Mouse (Mus musculus): ENCODE results near the gene Tuba3a.

The Tuba3a gene

GRCm38 (mm10) chr6:125285890-125286289 lies at the start of gene Tuba3a:
Gene Tuba3a (minus strand): TSS chr6:125286042.
- DNase-seq (ENCODE audit: low spot score) = no peak

GRCm38 (mm10) chr6:125334356-125334755 lies 48.5 kb upstream of the Tuba3a start:
- no peak for DNase-seq (ENCODE audit: low spot score)

GRCm38 (mm10) chr6:125333112-125333899 lies 47.5 kb upstream of the Tuba3a start:
- no peak for DNase-seq (ENCODE audit: low spot score)

GRCm38 (mm10) chr6:125330626-125331326 lies 44.9 kb upstream of the Tuba3a start:
- DNase-seq (ENCODE audit: low spot score) = peak; percentile 85

- DNase-seq (ENCODE audit: low spot score) = no peak
These were observed 42.4 kb upstream of the Tuba3a start for GRCm38 (mm10) chr6:125328243-125328642.

GRCm38 (mm10) chr6:125325337-125325736 lies 39.5 kb upstream of the Tuba3a start:
- DNase-seq (ENCODE audit: low spot score) = no peak

GRCm38 (mm10) chr6:125323547-125323946 lies 37.7 kb upstream of the Tuba3a start:
- no peak for DNase-seq (ENCODE audit: low spot score)

- no peak for DNase-seq (ENCODE audit: low spot score)
These were observed 37.0 kb upstream of the Tuba3a start for GRCm38 (mm10) chr6:125322794-125323193.

GRCm38 (mm10) chr6:125321114-125321855 lies 35.4 kb upstream of the Tuba3a start:
- no peak for DNase-seq (ENCODE audit: low spot score)

- DNase-seq (ENCODE audit: low spot score) = no peak
These were observed 34.5 kb upstream of the Tuba3a start, which contains the start of gene Scnn1a for GRCm38 (mm10) chr6:125320323-125320722. Gene Scnn1a (plus strand): TSS chr6:125320659.

- no peak for DNase-seq (ENCODE audit: low spot score)
These were observed 34.1 kb upstream of the Tuba3a start for GRCm38 (mm10) chr6:125319919-125320296.

GRCm38 (mm10) chr6:125318981-125319918 lies 33.4 kb upstream of the Tuba3a start:
- DNase-seq (ENCODE audit: low spot score) = no peak

GRCm38 (mm10) chr6:125317077-125317476 lies 31.2 kb upstream of the Tuba3a start:
- no peak for DNase-seq (ENCODE audit: low spot score)

GRCm38 (mm10) chr6:125314746-125315145 lies 28.9 kb upstream of the Tuba3a start:
- no peak for DNase-seq (ENCODE audit: low spot score)

GRCm38 (mm10) chr6:125314231-125314563 lies 28.4 kb upstream of the Tuba3a start:
- DNase-seq (ENCODE audit: low spot score) = no peak

GRCm38 (mm10) chr6:125313546-125314230 lies 27.8 kb upstream of the Tuba3a start, which contains the start of gene Ltbr:
Gene Ltbr (minus strand): TSS chr6:125313885.
- DNase-seq (ENCODE audit: low spot score) = peak; percentile 67

- peak; percentile 34 for DNase-seq (ENCODE audit: low spot score)
These were observed 26.9 kb upstream of the Tuba3a start for GRCm38 (mm10) chr6:125312581-125313355.

- DNase-seq (ENCODE audit: low spot score) = no peak
These were observed 26.3 kb upstream of the Tuba3a start for GRCm38 (mm10) chr6:125312171-125312570.

GRCm38 (mm10) chr6:125309406-125309805 lies 23.6 kb upstream of the Tuba3a start:
- DNase-seq (ENCODE audit: low spot score) = no peak

GRCm38 (mm10) chr6:125308921-125309320 lies 23.1 kb upstream of the Tuba3a start:
- DNase-seq (ENCODE audit: low spot score) = no peak

All from retina, embryonic 14.5 days (tissue).